Mouse (Mus musculus) stomach, embryonic 15.5 days (tissue): ENCODE data around the gene Scn3a. TPM values are rescaled to one million over a fixed set of nuclear protein-coding genes. Genes with fewer than 3 reads are reported as not detected.
"Not testable (repeated sequence)": the region's sequence is repeated elsewhere in the genome, so short reads cannot be mapped to it uniquely, and the experiment has no call there.

Experiments
- ATAC-seq: fragments of 200-750 bp; cut with Nextera tagmentation; 2 replicates; pipeline ENCODE4 v1.8.0; 2017; ENCODE audit warnings: low read depth, moderate number of reproducible peaks, moderate TSS enrichment; ENCODE audit not compliant: insufficient read depth, low FRiP score
- H3K27ac ChIP-seq: fragments of 300-500 bp; sonication (generic); 2 replicates; pipeline ENCODE4 v1.5.1; 2015; ENCODE audit warnings: mild to moderate bottlenecking, inconsistent platforms
- H3K27me3 ChIP-seq: fragments of 300-500 bp; sonication (generic); replicated peaks from 2 replicates; pipeline ENCODE4 v1.6.1; 2015; ENCODE audit warnings: inconsistent platforms
- H3K36me3 ChIP-seq: fragments of 300-500 bp; sonication (generic); 2 replicates; pipeline ENCODE4 v1.6.1; 2015; ENCODE audit warnings: inconsistent platforms
- H3K4me1 ChIP-seq: fragments of 300-500 bp; sonication (generic); 2 replicates; pipeline ENCODE4 v1.6.1; 2015; ENCODE audit warnings: inconsistent platforms
- H3K4me2 ChIP-seq: fragments of 300-500 bp; sonication (generic); 2 replicates; pipeline ENCODE4 v1.6.1; 2015; ENCODE audit warnings: mild to moderate bottlenecking, inconsistent platforms
- H3K4me3 ChIP-seq: fragments of 300-500 bp; sonication (generic); replicated peaks from 2 replicates; pipeline ENCODE4 v1.5.1; 2015; ENCODE audit warnings: inconsistent platforms
- H3K9ac ChIP-seq: fragments of 300-500 bp; sonication (generic); 2 replicates; pipeline ENCODE4 v1.6.1; 2015; ENCODE audit warnings: inconsistent platforms
- H3K9me3 ChIP-seq: fragments of 300-500 bp; sonication (generic); 2 replicates; pipeline ENCODE4 v1.6.1; 2016; ENCODE audit warnings: inconsistent platforms
- WGBS: fragments of 180-500 bp; shearing (Covaris S2); methylation state at CpG from one replicate; pipeline ENCODE4 v1.1.7; 2015; 5-methylcytosine and 5-hydroxymethylcytosine counted together
- polyA plus RNA-seq: library from polyadenylated mRNA; unstranded; fragments of >200 nt; fragmentation: Nextera tagmentation; extraction: Ambion mirVana; gene quantifications from 2 replicates; pipeline ENCODE4 v1.2.1, GENCODE M21; 2015

Scn3a gene
- polyA plus RNA-seq, 1 experiment from 2014 or later, result 1.4 TPM

DNA sequence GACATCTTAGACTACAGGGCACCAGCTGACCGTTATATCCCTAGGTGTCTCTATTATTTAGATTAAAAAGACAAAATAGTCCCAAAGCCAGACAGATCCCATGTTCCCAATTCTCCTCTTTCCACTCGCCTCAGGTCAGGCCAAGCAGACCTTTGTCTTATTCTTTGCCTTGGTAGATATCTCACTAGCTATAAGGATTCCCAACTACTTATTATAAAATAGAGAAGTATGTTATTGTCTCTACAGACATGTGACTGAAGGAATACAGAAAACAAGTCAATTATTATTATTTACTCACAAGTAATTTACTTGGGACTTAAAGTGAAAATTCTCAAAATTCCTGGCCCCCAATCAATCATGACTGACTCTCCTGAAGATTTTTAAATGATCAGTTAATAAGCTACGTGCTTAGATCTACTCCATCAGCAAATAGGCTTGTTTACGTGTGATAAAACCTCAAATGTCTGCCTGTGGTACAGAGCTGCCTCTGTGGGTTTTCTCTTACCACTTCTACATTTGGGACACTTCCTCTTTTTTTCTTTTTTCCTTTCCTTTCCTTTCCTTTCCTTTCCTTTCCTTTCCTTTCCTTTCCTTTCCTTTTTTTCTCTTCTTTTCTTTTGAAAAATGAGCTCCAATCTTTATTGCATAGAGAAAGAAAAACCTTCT lies 86.3 kb downstream of the Scn3a start:
- Histone ChIP-seq H3K9ac (no peak overlapping the region), H3K9me3 (no peaks in the 10 kb centered on the region), H3K4me2 (no peak overlapping the region), H3K27ac (no peak overlapping the region), H3K4me1 (no peaks in the 10 kb centered on the region), H3K4me3 (no peak overlapping the region), H3K36me3 (no peaks in the 10 kb centered on the region), H3K27me3 (no peaks in the 10 kb centered on the region)
- whole genome bisulfite sequencing, result 74% methylated on average over 4 of the region's 4 CpGs
- no peak for ATAC-seq

DNA sequence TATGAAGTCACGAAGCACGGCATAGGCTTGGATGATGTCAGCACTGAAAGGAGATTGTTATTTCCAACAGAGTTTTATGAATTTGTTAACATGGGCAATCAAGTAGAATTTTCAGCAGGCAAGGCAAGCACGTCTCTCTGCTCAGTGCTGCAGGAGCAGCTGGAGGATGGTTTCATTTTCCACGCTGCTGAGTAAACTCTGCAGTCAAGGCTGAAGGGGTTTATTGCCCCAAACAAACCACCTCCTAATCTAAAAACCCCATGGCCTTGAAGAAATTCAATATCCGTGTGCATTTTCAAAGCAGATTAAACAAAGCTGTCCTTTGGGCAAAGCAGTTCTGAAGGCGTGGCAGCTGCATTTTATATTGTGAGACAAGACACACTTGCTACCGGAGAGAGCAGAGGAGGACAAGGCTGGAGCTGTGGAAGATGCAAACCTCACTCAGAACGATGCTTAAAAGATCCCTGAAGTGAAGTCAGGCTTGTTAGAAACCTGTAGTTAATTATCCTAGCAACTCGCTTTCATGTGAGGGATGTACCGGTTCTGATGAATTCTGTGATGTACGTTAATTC lies 96.0 kb downstream of the Scn3a start:
- H3K27ac ChIP-seq, result no peak overlapping the region
- H3K27me3 ChIP-seq, result no peaks in the 10 kb centered on the region
- no peaks in the 10 kb centered on the region for H3K9me3 ChIP-seq
- no peak for ATAC-seq
- H3K36me3 ChIP-seq, result no peaks in the 10 kb centered on the region
- WGBS, result 38% methylated on average over 11 of the region's 11 CpGs
- H3K4me3 ChIP-seq, result peak overlapping the region; percentile 30
- no peak overlapping the region for H3K9ac ChIP-seq
- H3K4me1 ChIP-seq, result no peaks in the 10 kb centered on the region
- H3K4me2 ChIP-seq, result peak overlapping the region; percentile 46

DNA sequence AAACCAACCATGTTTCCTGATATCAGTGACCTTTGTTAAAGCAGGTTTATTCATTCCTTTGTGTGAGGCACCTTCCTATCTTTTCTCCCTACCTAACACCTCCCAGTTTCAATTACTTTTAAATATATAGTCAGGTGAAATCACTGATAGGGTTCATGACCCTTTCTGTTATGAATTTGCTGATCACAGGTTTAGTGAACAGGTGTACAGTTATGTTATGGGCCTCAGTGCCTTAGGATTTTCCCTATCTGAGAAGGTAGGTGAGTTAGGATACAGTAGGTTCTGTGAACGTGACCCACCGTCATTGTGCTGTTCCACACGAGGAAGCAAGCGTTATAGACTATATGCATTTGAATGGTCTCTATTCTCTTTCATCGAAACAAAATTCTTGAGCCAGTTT lies 101.7 kb downstream of the Scn3a start:
- no peak overlapping the region for H3K9ac ChIP-seq
- no peaks in the 10 kb centered on the region for H3K4me1 ChIP-seq
- no peaks in the 10 kb centered on the region for H3K9me3 ChIP-seq
- H3K4me3 ChIP-seq, result no peak overlapping the region
- H3K4me2 ChIP-seq, result no peak overlapping the region
- ATAC-seq, result no peak
- 84% methylated on average over 5 of the region's 5 CpGs for WGBS
- no peaks in the 10 kb centered on the region for H3K36me3 ChIP-seq
- H3K27me3 ChIP-seq, result no peaks in the 10 kb centered on the region
- no peak overlapping the region for H3K27ac ChIP-seq

DNA sequence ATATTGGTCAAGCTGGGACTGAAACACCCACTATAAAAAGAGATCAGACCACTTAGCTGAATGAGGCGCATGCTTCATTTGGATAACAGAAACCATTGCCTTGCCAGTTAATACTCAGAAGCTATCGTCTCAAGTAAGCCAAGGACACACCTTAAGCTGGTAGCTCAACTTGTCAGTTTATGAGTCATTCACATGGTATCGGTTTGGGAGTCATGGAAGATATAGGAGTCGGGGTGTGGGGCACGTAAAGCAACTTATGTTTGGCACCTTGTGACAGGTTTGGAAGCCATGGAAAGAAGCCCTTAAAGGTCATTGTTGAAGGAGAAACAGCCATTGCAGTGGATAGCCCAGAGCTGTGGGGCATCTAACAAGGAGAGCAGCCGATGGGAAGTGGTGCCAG lies 113.7 kb downstream of the Scn3a start:
- no peaks in the 10 kb centered on the region for H3K27me3 ChIP-seq
- no peaks in the 10 kb centered on the region for H3K4me1 ChIP-seq
- whole genome bisulfite sequencing, result 85% methylated on average over 6 of the region's 6 CpGs
- no peaks in the 10 kb centered on the region for H3K36me3 ChIP-seq
- no peaks in the 10 kb centered on the region for H3K9me3 ChIP-seq
- H3K4me3 ChIP-seq, result no peak overlapping the region
- H3K9ac ChIP-seq, result no peak overlapping the region
- no peak for ATAC-seq
- no peak overlapping the region for H3K27ac ChIP-seq
- no peak overlapping the region for H3K4me2 ChIP-seq

DNA sequence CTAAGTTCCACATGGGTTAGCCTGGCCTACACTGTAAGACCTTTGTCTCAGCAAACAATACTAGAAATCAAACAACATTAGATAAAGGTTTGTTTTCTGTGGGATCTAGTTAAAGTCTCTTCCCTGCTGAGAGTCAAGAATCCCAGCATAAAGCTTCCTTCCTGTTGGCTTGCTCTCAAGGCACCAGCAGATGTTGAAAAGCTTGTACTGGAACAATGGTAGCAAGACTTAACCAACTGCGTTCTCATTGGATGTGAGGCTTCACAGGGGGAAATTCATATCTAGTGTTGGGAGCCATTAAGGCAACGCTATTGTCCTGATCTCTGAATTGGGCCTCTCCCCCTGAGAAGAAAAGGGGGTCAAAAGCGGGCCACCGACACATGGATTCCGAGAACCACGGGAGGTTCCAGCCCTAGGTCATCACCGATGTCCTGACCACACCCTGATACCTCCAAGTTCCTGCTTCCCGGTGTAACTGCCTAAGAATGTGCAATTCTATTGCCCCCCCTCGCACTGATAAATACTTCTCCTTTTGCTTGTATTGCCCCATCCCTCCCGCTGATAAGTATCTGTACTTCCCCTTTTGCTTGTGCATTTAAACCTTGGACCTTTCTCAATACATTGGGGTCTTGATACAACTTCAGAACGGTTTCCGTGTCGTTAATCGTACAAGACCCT lies 115.9 kb downstream of the Scn3a start:
- H3K27me3 ChIP-seq, ATAC-seq, H3K4me2 ChIP-seq, H3K4me1 ChIP-seq, H3K36me3 ChIP-seq, H3K9me3 ChIP-seq, H3K4me3 ChIP-seq, H3K9ac ChIP-seq, H3K27ac ChIP-seq: not testable (repeated sequence)
- WGBS, result 92% methylated on average over 14 of the region's 14 CpGs

DNA sequence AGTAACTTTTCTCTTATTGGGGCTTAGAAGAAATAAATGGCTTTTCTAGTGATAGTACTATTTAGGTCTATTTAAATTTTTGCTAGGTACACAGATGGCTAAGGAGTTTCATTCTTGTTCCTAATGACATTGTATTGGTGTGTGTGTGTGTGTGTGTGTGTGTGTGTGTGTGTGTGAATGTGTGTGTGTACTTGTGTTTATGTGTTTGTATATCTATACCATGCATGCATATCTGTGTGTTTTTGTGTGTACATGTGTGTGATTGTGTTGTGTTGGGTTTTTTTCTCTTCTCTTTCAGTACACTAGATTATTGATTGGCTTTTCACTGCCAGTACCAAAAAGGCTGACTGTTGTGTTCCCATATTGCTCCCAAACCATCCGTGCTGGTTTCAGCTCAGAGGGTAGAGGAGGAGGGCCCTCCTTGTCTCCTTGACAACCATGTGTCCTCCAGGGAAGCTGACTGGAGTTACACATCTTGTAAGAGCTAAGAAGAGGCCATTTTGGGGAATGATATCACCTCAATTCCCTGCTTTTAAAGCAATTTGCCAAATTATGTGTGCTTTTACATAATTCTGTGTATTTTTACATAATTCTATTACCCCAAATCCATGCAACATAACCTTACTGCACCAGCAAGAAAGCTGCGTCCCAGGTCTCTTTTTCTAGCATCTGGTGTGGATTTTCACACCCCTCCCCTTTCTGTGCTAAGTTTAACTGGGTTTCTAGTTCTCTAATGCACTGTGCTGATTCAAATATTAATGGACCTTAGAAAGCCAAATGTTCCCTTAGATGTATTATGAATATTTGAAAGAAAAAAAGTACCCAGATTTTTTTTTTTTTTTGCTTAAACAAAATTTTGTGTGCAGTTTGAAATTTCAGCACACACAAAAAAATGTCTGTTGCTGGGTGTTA lies 116.7 kb downstream of the Scn3a start:
- no peak overlapping the region for H3K4me2 ChIP-seq
- no peak overlapping the region for H3K9ac ChIP-seq
- no peaks in the 10 kb centered on the region for H3K36me3 ChIP-seq
- 45% methylated on average over 2 of the region's 2 CpGs for WGBS
- H3K27me3 ChIP-seq, result no peaks in the 10 kb centered on the region
- ATAC-seq, result no peak
- H3K9me3 ChIP-seq, result no peaks in the 10 kb centered on the region
- no peak overlapping the region for H3K27ac ChIP-seq
- H3K4me1 ChIP-seq, result no peaks in the 10 kb centered on the region
- H3K4me3 ChIP-seq, result no peak overlapping the region

DNA sequence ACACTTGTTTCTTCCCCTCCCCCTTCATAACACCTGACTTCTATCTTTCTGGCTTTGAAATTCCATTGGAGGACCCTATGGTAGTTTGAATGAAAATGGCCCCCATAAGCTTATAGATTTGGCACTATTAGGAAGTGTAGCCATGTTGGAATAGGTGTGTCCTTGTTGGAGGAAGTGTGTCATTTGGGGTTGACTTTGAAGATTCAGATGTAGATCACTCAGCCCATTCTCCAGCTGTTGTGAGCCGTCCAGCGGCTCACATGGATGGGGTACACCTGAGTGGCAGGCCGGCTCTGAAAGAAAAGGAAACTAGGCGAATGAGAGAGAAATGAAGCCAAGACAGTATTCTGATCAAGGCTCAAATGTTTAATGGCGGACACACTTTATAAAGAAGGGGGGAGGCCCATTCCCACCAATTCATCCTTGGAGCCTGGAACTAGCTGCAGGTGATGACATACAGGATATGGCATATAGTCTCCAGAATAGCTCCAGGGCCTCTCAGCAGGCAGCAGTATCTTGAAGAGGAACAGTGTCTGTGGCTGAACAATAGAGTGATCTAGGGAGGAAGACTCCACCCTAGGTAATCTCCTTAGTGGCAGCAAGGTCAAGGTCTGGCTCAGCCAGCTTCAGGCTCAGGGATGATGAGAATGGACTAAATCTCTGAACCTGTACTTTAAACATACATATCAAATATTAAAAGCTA lies 118.2 kb downstream of the Scn3a start:
- Histone ChIP-seq H3K4me2 (no peak overlapping the region), H3K9me3 (no peaks in the 10 kb centered on the region), H3K4me1 (no peaks in the 10 kb centered on the region), H3K27me3 (no peaks in the 10 kb centered on the region), H3K27ac (no peak overlapping the region), H3K4me3 (no peak overlapping the region), H3K9ac (no peak overlapping the region), H3K36me3 (no peaks in the 10 kb centered on the region)
- no peak for ATAC-seq
- 88% methylated on average over 5 of the region's 5 CpGs for WGBS

DNA sequence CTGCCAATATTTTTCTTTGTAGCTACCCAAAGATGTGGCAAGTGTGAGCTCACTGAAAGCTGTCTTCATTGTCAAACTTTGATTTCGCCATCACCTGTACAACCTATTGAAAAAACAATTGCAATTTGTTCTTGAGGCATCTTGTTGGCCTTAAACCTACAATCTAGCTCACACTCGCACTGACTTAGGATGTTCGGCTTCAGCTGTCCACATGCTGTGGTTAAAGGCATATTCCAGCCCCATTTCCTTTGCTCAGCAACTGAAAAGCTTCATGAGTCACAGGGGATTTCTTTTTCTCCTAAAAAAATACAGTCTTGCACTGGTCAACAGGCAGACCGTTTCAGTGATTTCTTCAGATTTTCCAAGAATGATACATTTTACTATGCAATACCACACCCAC lies 124.3 kb downstream of the Scn3a start:
- H3K4me2 ChIP-seq, result no peak overlapping the region
- no peaks in the 10 kb centered on the region for H3K27me3 ChIP-seq
- no peak overlapping the region for H3K27ac ChIP-seq
- H3K4me3 ChIP-seq, result no peak overlapping the region
- whole genome bisulfite sequencing, result 75% methylated on average over 4 of the region's 4 CpGs
- no peak for ATAC-seq
- H3K4me1 ChIP-seq, result no peaks in the 10 kb centered on the region
- no peaks in the 10 kb centered on the region for H3K36me3 ChIP-seq
- no peak overlapping the region for H3K9ac ChIP-seq
- no peaks in the 10 kb centered on the region for H3K9me3 ChIP-seq

DNA sequence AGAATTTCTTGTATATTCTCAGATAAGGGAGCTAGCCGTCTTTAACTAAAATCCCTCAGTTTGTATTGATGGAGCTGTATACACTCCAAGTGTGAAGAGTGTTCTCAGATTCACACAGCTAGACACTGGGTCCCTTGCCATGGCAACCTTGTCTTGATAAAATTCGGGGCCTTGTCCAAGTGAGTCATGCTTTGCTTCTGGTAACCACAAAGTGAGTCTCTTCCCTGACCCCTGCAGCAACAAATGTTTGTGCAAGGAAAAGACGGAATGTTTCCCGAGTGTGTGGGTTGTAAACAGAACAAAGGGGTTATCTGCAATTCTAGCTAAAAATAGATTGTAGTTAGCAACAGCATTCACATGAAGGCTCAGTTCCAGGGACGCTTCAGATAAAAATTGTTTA lies 125.9 kb downstream of the Scn3a start:
- ATAC-seq, result no peak
- H3K4me3 ChIP-seq, result no peak overlapping the region
- H3K27ac ChIP-seq, result no peak overlapping the region
- H3K36me3 ChIP-seq, result no peaks in the 10 kb centered on the region
- H3K9me3 ChIP-seq, result no peaks in the 10 kb centered on the region
- no peak overlapping the region for H3K9ac ChIP-seq
- no peak overlapping the region for H3K4me2 ChIP-seq
- H3K4me1 ChIP-seq, result no peaks in the 10 kb centered on the region
- 22% methylated on average over 5 of the region's 5 CpGs for WGBS
- H3K27me3 ChIP-seq, result no peaks in the 10 kb centered on the region

DNA sequence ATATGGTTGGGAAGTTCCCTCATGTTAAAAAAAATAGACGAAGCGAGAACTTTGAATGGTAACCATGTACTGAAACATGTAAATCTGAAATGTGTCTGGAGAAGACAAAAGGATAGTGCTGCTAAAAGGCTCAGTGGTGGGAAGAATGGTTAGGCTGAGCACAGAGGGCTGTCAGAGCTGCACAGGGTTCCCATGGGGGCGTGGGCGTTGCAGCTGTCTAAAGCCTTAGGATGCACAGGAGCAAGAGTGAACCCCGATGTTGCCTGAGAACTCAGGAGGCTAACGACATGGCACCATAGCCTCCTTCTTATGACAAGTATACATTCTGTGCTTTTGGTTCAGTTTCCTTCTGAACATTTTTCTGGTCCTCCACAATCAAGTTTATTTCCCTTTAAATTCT lies 126.3 kb downstream of the Scn3a start:
- Histone ChIP-seq H3K4me3 (no peak overlapping the region), H3K27me3 (no peaks in the 10 kb centered on the region), H3K4me2 (no peak overlapping the region), H3K36me3 (no peaks in the 10 kb centered on the region), H3K9ac (no peak overlapping the region), H3K9me3 (no peaks in the 10 kb centered on the region), H3K4me1 (no peaks in the 10 kb centered on the region), H3K27ac (no peak overlapping the region)
- WGBS, result 78% methylated on average over 6 of the region's 6 CpGs
- no peak for ATAC-seq

DNA sequence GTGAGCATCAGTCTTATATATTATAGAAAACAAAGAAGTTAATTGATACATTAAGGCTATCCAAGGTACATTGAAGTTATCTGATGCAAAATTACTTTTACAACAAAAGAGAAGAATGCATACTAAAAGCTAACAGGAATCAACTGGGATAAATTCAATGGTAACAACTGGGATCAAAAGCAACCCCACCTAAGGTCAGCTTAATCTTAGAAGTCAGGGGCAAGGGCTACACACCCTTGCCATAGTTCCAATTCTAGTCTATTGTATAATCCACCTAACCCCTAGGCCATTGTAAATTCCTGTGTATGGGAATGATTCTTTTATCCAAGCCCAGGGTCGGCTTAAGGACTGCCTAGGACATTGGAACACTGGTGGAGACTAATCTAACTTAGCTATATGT lies 130.5 kb downstream of the Scn3a start:
- no peak overlapping the region for H3K4me2 ChIP-seq
- H3K4me3 ChIP-seq, result no peak overlapping the region
- no peaks in the 10 kb centered on the region for H3K36me3 ChIP-seq
- no peak overlapping the region for H3K9ac ChIP-seq
- 66% methylated on average over 1 of the region's 1 CpGs for WGBS
- H3K27me3 ChIP-seq, result no peaks in the 10 kb centered on the region
- no peaks in the 10 kb centered on the region for H3K4me1 ChIP-seq
- no peaks in the 10 kb centered on the region for H3K9me3 ChIP-seq
- H3K27ac ChIP-seq, result no peak overlapping the region
- no peak for ATAC-seq
